Comparison of ENCODE assay signal across 9 mouse cellular contexts in genomic region chr9:48354793-48355192, GRCm38 (mm10). TPM values are rescaled to one million over a fixed set of nuclear protein-coding genes. Genes with fewer than 3 reads are reported as not detected.
DNase-seq lines count a peak whose midpoint lies in the region; ATAC-seq and TF ChIP-seq lines count a peak whose summit lies in the region.
"Had no signal": no experiment of that assay in that cellular context is flagged by ENCODE, and none has a peak within 500 bp of the region (broad histone marks: within the 10 kb centered on the region; RNA-seq: fewer than 3 reads in every experiment).

No protein-coding gene starts in this region.

- peak; percentile 74 for DNase-seq in hindbrain, embryonic 14.5 days (ENCODE audit: low spot score)
- peak; percentile 33 to 53 for DNase-seq in adrenal gland, postnatal 4 days (ENCODE audit: low spot score in 2 of 2)
- DNase-seq in heart, postnatal 36 days: peak; percentile 79 to 83
- peak; percentile 81 for DNase-seq in left cerebral cortex, postnatal 4 days
- DNase-seq in neural tube, embryonic 11.5 days (ENCODE audit: low spot score): peak; percentile 72

- no peaks in the 10 kb centered on the region for H3K27me3 ChIP-seq in hindbrain, embryonic 14.5 days (ENCODE audit: control insufficient read depth, insufficient read depth, low read length)
- H3K27me3 ChIP-seq in hindbrain, embryonic 16.5 days (replicated peaks; ENCODE audit: control insufficient read depth, insufficient read depth, low read length): no peaks in the 10 kb centered on the region
- H3K27me3 ChIP-seq in neural tube, embryonic 11.5 days (ENCODE audit: control insufficient read depth, insufficient read depth, low read length): no peaks in the 10 kb centered on the region
- no peaks in the 10 kb centered on the region for H3K27me3 ChIP-seq in testis, adult 2 months (ENCODE audit: control insufficient read depth, insufficient read depth, low read length)
- H3K27me3 ChIP-seq: embryonic facial prominence, embryonic 15.5 days had no signal

- no peak overlapping the region for H3K4me3 ChIP-seq in hindbrain, embryonic 14.5 days (replicated peaks; ENCODE audit: low read length)
- H3K4me3 ChIP-seq in hindbrain, embryonic 16.5 days (ENCODE audit: low read length): no peak overlapping the region
- no peak overlapping the region for H3K4me3 ChIP-seq in embryonic fibroblast, embryonic 13.5 days (ENCODE audit: insufficient read depth, low read length)
- H3K4me3 ChIP-seq in neural tube, embryonic 11.5 days (ENCODE audit: low read depth, low read length): no peak overlapping the region
- no peak overlapping the region for H3K4me3 ChIP-seq in testis, adult 2 months (ENCODE audit: control insufficient read depth, low read depth, low read length)
- H3K4me3 ChIP-seq: embryonic facial prominence, embryonic 15.5 days had no signal

- H3K36me3 ChIP-seq in hindbrain, embryonic 14.5 days (replicated peaks; ENCODE audit: control insufficient read depth, insufficient read depth): no peaks in the 10 kb centered on the region
- H3K36me3 ChIP-seq in hindbrain, embryonic 16.5 days (ENCODE audit: control insufficient read depth, insufficient read depth, low read length): no peaks in the 10 kb centered on the region
- H3K36me3 ChIP-seq in neural tube, embryonic 11.5 days (ENCODE audit: control insufficient read depth, insufficient read depth, low read length): no peaks in the 10 kb centered on the region
- no peaks in the 10 kb centered on the region for H3K36me3 ChIP-seq in testis, adult 2 months (ENCODE audit: control insufficient read depth, insufficient read depth, low read length)
- H3K36me3 ChIP-seq: embryonic facial prominence, embryonic 15.5 days had no signal

- TF ChIP-seq CTCF in embryonic fibroblast, embryonic 13.5 days (IDR thresholded peaks at IDR 0.05; ENCODE audit: borderline replicate concordance, insufficient read depth, low read length): peak; percentile 83
- peak; percentile 73; the same call in 1 of the 2 replicates for TF ChIP-seq CTCF in testis, adult 2 months (IDR thresholded peaks at IDR 0.05; ENCODE audit: control insufficient read depth, insufficient read depth, insufficient replicate concordance, low read depth, low read length)

- H3K4me2 ChIP-seq in hindbrain, embryonic 14.5 days (replicated peaks): no peak overlapping the region
- no peak overlapping the region for H3K4me2 ChIP-seq in hindbrain, embryonic 16.5 days (ENCODE audit: low read length)
- no peak overlapping the region for H3K4me2 ChIP-seq in neural tube, embryonic 11.5 days (ENCODE audit: low read depth)
- H3K4me2 ChIP-seq: embryonic facial prominence, embryonic 15.5 days had no signal

- H3K4me1 ChIP-seq in hindbrain, embryonic 14.5 days (replicated peaks; ENCODE audit: control insufficient read depth, insufficient read depth, low read length): no peaks in the 10 kb centered on the region
- no peaks in the 10 kb centered on the region for H3K4me1 ChIP-seq in hindbrain, embryonic 16.5 days (ENCODE audit: control insufficient read depth, insufficient read depth, low read depth, low read length)
- H3K4me1 ChIP-seq in embryonic fibroblast, embryonic 13.5 days (ENCODE audit: control insufficient read depth, insufficient read depth, low read length): no peaks in the 10 kb centered on the region
- no peaks in the 10 kb centered on the region for H3K4me1 ChIP-seq in neural tube, embryonic 11.5 days (ENCODE audit: control insufficient read depth, insufficient read depth, low read length)
- H3K4me1 ChIP-seq in testis, adult 2 months (ENCODE audit: control insufficient read depth, insufficient read depth, low read length): no peaks in the 10 kb centered on the region

- 43% methylated on average over 3 of the region's 3 CpGs for WGBS in hindbrain, embryonic 14.5 days
- 39% methylated on average over 3 of the region's 3 CpGs for WGBS in hindbrain, embryonic 16.5 days
- WGBS in neural tube, embryonic 11.5 days: 57% methylated on average over 3 of the region's 3 CpGs

- intact Hi-C loops in heart, postnatal 36 days (cut with DNase I): loop anchor here (1.0 to 2.0 kb wide), 2 partner anchors 52 to 88 kb away; no protein-coding TSS in a partner anchor
- intact Hi-C loops in left cerebral cortex, postnatal 4 days (cut with DNase I): no loop called here

- no peak overlapping the region for H3K27ac ChIP-seq in hindbrain, embryonic 14.5 days
- H3K27ac ChIP-seq in hindbrain, embryonic 16.5 days (ENCODE audit: low read depth, low read length): no peak overlapping the region
- no peak overlapping the region for H3K27ac ChIP-seq in embryonic fibroblast, embryonic 13.5 days (ENCODE audit: insufficient read depth, low read length)
- H3K27ac ChIP-seq in neural tube, embryonic 11.5 days (ENCODE audit: low read depth, low read length): no peak overlapping the region
- no peak overlapping the region for H3K27ac ChIP-seq in testis, adult 2 months (ENCODE audit: control insufficient read depth, insufficient read depth, low read depth, low read length)
- H3K27ac ChIP-seq: embryonic facial prominence, embryonic 15.5 days had no signal

- H3K9me3 ChIP-seq in hindbrain, embryonic 14.5 days (ENCODE audit: control insufficient read depth, low read length): no peaks in the 10 kb centered on the region
- no peaks in the 10 kb centered on the region for H3K9me3 ChIP-seq in hindbrain, embryonic 16.5 days (ENCODE audit: control insufficient read depth, low read length)
- no peaks in the 10 kb centered on the region for H3K9me3 ChIP-seq in neural tube, embryonic 11.5 days (ENCODE audit: control insufficient read depth, low read length)
- H3K9me3 ChIP-seq: embryonic facial prominence, embryonic 15.5 days had no signal

- TF ChIP-seq POLR2A in embryonic fibroblast, embryonic 13.5 days (IDR thresholded peaks at IDR 0.05; ENCODE audit: low read depth, low read length): no peak
- TF ChIP-seq POLR2A in testis, adult 2 months (IDR thresholded peaks at IDR 0.05; ENCODE audit: control insufficient read depth, low read depth, low read length): no peak

- no peak for ATAC-seq in hindbrain, embryonic 14.5 days (ENCODE audit: low FRiP score)
- ATAC-seq in hindbrain, embryonic 16.5 days: no peak
- no peak for ATAC-seq in neural tube, embryonic 11.5 days (ENCODE audit: insufficient read depth, low FRiP score, low TSS enrichment)

- no peak overlapping the region for H3K9ac ChIP-seq in hindbrain, embryonic 14.5 days
- no peak overlapping the region for H3K9ac ChIP-seq in hindbrain, embryonic 16.5 days (ENCODE audit: low read depth, low read length)
- no peak overlapping the region for H3K9ac ChIP-seq in neural tube, embryonic 11.5 days (ENCODE audit: low read length)
- H3K9ac ChIP-seq: embryonic facial prominence, embryonic 15.5 days had no signal

RNA-seq across cellular contexts. Expression of gene Nxpe2, which starts 1.5 kb away (rescaled TPM):
- 0.63 and 1.2 TPM in 2 replicates for polyA plus RNA-seq in hindbrain, embryonic 14.5 days (2014; fragmentation: Nextera tagmentation; extraction: Ambion mirVana)
- polyA plus RNA-seq in hindbrain, embryonic 16.5 days (2015; fragmentation: Nextera tagmentation; extraction: Ambion mirVana): 0.45 and 0.71 TPM in 2 replicates
- total RNA-seq in adrenal gland, postnatal 4 days (2021): 1 to 10 TPM; 6.3 to 9.2 TPM
- not detected in 2 replicates for polyA plus RNA-seq in embryonic fibroblast, embryonic 13.5 days (2011; ENCODE audit: insufficient read length, low read depth, missing spikeins)
- 1 to 10 TPM; 1.2 to 1.7 TPM for total RNA-seq in heart, postnatal 36 days (2021)
- under 1 TPM in 1 of 2 experiments, not detected in 1; 0.12 TPM for total RNA-seq in left cerebral cortex, postnatal 4 days (2021)
- 0.72 and 0.80 TPM in 2 replicates for polyA plus RNA-seq in neural tube, embryonic 11.5 days (2014; fragmentation: Nextera tagmentation; extraction: Ambion mirVana)
- polyA plus RNA-seq in testis, adult 2 months (2012; rRNA removed): 1.2 and 1.3 TPM in 2 replicates
